Mouse (Mus musculus) heart, adult 8-10 months (tissue): ENCODE results near the gene Ppfibp1. TPM values are rescaled to one million over a fixed set of nuclear protein-coding genes. Genes with fewer than 3 reads are reported as not detected.

ENCODE experiments used
- total RNA-seq, 4 experiments: library from RNA; stranded (reverse); gene quantifications; 2 replicates each; pipeline ENCODE4 v1.2.4; 2022

The Ppfibp1 gene
- total RNA-seq, 4 experiments from 2014 or later = 101 to 127 (median 122) TPM

Other genes with a start within 250 kb of the Ppfibp1 start
- gene Med21, start 245.9 kb upstream of the Ppfibp1 start, total RNA-seq = 10 to 100 TPM; 48.4 to 55.5 (median 49.6) TPM
- 10 to 100 TPM; 15.7 to 16.7 (median 15.9) TPM for gene Tm7sf3, start 245.7 kb upstream of the Ppfibp1 start, total RNA-seq
- gene Stk38l, start 163.5 kb upstream of the Ppfibp1 start, total RNA-seq = 10 to 100 TPM; 12.6 to 13.9 (median 13.2) TPM
- gene Arntl2, start 92.4 kb upstream of the Ppfibp1 start, total RNA-seq = 1 to 10 TPM in 3 of 4 experiments, under 1 TPM in 1; 0.55 to 1.7 (median 1.5) TPM
- gene Smco2, start 38.4 kb upstream of the Ppfibp1 start, total RNA-seq = 1 to 10 TPM in 3 of 4 experiments, under 1 TPM in 1; 0.90 to 3.8 (median 2.7) TPM
- not detected for gene 1700034J05Rik, start 65.9 kb downstream of the Ppfibp1 start, total RNA-seq
- 1 to 10 TPM in 2 of 4 experiments, under 1 TPM in 2; 0.92 to 1.5 (median 1.2) TPM for gene Rep15, start 144.1 kb downstream of the Ppfibp1 start, total RNA-seq
- gene Mrps35, start 154.3 kb downstream of the Ppfibp1 start, total RNA-seq = 100 to 1,000 TPM; 166 to 193 (median 175) TPM
- gene Mansc4, start 198.5 kb downstream of the Ppfibp1 start, total RNA-seq = not detected
- 1 to 10 TPM; 4.4 to 5.1 (median 4.9) TPM for gene Klhl42, start 202.9 kb downstream of the Ppfibp1 start, total RNA-seq